Mouse (Mus musculus): ENCODE results near the gene Stradb.
"Not testable (repeated sequence)": the region's sequence is repeated elsewhere in the genome, so short reads cannot be mapped to it uniquely, and the experiment has no call there.

Stradb gene

GRCm38 (mm10) chr1:58973366-58974221, at the start of gene Stradb, which contains the start of gene Trak2:
Gene Stradb (plus strand): TSS chr1:58973522.
Gene Trak2 (minus strand): TSS chr1:58973430.
- peak; percentile 93 to 95 for DNase-seq

- no peak for DNase-seq
Measured at GRCm38 (mm10) chr1:58926664-58927063, 46.7 kb upstream of the Stradb start.

GRCm38 (mm10) chr1:58936746-58937605, 36.3 kb upstream of the Stradb start:
- no peak for DNase-seq

GRCm38 (mm10) chr1:58937606-58938099, 35.7 kb upstream of the Stradb start:
- no peak for DNase-seq

- DNase-seq: no peak
Measured at GRCm38 (mm10) chr1:58945523-58945922, 27.8 kb upstream of the Stradb start.

- DNase-seq: no peak
Measured at GRCm38 (mm10) chr1:58945960-58946670, 27.2 kb upstream of the Stradb start.

GRCm38 (mm10) chr1:58946718-58947117, 26.6 kb upstream of the Stradb start:
- DNase-seq: no peak

GRCm38 (mm10) chr1:58949561-58950106, 23.7 kb upstream of the Stradb start:
- DNase-seq: no peak

- DNase-seq: no peak
Measured at GRCm38 (mm10) chr1:58950899-58951648, 22.2 kb upstream of the Stradb start.

GRCm38 (mm10) chr1:58951841-58952240, 21.5 kb upstream of the Stradb start:
- DNase-seq: no peak

GRCm38 (mm10) chr1:58952526-58952925, 20.8 kb upstream of the Stradb start:
- DNase-seq: no peak

- DNase-seq: no peak
Measured at GRCm38 (mm10) chr1:58952997-58953396, 20.3 kb upstream of the Stradb start.

GRCm38 (mm10) chr1:58953686-58954434, 19.5 kb upstream of the Stradb start:
- no peak for DNase-seq

GRCm38 (mm10) chr1:58954578-58955410, 18.5 kb upstream of the Stradb start:
- DNase-seq: no peak

- no peak for DNase-seq
Measured at GRCm38 (mm10) chr1:58955716-58956115, 17.6 kb upstream of the Stradb start.

- DNase-seq: no peak
Measured at GRCm38 (mm10) chr1:58956229-58956628, 17.1 kb upstream of the Stradb start.

GRCm38 (mm10) chr1:58957931-58958330, 15.4 kb upstream of the Stradb start:
- DNase-seq: no peak

- not testable (repeated sequence) for DNase-seq
Measured at GRCm38 (mm10) chr1:58958789-58959526, 14.4 kb upstream of the Stradb start.

GRCm38 (mm10) chr1:58959682-58960081, 13.6 kb upstream of the Stradb start:
- no peak for DNase-seq
